Mouse (Mus musculus) limb, embryonic 13.5 days (tissue): ENCODE data around the gene Fam104a. TPM values are rescaled to one million over a fixed set of nuclear protein-coding genes. Genes with fewer than 3 reads are reported as not detected.

Experiments used
- ATAC-seq: fragments of 200-750 bp; cut with Nextera tagmentation; 2 replicates; pipeline ENCODE4 v1.8.0; 2017; ENCODE audit warnings: low read depth, moderate number of reproducible peaks, moderate TSS enrichment; ENCODE audit not compliant: low FRiP score
- H3K27ac ChIP-seq: fragments of 300-500 bp; sonication (generic); 2 replicates; pipeline ENCODE4 v1.5.1; 2015; ENCODE audit warnings: inconsistent platforms, mild to moderate bottlenecking, moderate library complexity
- H3K27me3 ChIP-seq: fragments of 300-500 bp; sonication (generic); 2 replicates; pipeline ENCODE4 v1.6.1; 2015; ENCODE audit warnings: mild to moderate bottlenecking, inconsistent platforms
- H3K36me3 ChIP-seq: fragments of 300-500 bp; sonication (generic); 2 replicates; pipeline ENCODE4 v1.6.1; 2015; ENCODE audit warnings: inconsistent platforms, mild to moderate bottlenecking, moderate library complexity
- H3K4me1 ChIP-seq: fragments of 300-500 bp; sonication (generic); 2 replicates; pipeline ENCODE4 v1.6.1; 2015; ENCODE audit warnings: inconsistent platforms
- H3K4me2 ChIP-seq: fragments of 300-500 bp; sonication (generic); replicated peaks from 2 replicates; pipeline ENCODE4 v1.6.1; 2015; ENCODE audit warnings: inconsistent platforms, mild to moderate bottlenecking, moderate library complexity
- H3K4me3 ChIP-seq: fragments of 300-500 bp; sonication (generic); 2 replicates; pipeline ENCODE4 v1.5.1; 2015; ENCODE audit warnings: moderate library complexity, mild to moderate bottlenecking, inconsistent platforms
- H3K9ac ChIP-seq: fragments of 300-500 bp; sonication (generic); 2 replicates; pipeline ENCODE4 v1.6.1; 2015; ENCODE audit warnings: mild to moderate bottlenecking, inconsistent platforms
- H3K9me3 ChIP-seq: fragments of 300-500 bp; sonication (generic); 2 replicates; pipeline ENCODE4 v1.6.1; 2016; ENCODE audit warnings: inconsistent platforms
- whole genome bisulfite sequencing: fragments of 180-500 bp; shearing (Covaris S2); methylation state at CpG from one replicate; pipeline ENCODE4 v1.1.7; 2015; 5-methylcytosine and 5-hydroxymethylcytosine counted together
- polyA plus RNA-seq: library from polyadenylated mRNA; unstranded; fragments of >200 nt; fragmentation: Nextera tagmentation; extraction: Ambion mirVana; gene quantifications from 2 replicates; pipeline ENCODE4 v1.2.1, GENCODE M21; 2015

Fam104a gene
- polyA plus RNA-seq, 1 experiment from 2014 or later = 48.0 TPM

DNA sequence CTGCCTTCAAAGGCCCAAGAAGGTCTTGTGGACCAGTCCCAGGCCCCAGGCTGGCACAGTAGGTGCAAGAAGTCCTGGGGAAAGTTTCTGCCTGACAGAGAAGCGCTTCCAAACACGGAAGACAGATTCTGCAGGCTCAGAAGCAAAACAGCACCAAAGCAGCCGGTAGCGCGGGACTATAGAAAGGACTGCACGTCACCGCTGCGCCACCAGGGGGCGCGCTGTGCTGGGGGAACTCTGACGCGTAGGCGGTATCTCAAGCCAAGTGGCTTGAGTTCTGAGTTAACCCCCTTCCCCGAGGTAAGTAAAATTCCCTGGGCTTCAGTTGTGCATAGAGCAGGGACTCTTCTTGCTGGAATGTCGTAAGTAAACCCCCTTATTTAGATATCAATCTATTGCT, 35.8 kb downstream of the Fam104a start:
- Histone ChIP-seq H3K36me3 (peaks cover 16% of the 10 kb centered on the region), H3K27me3 (no peaks in the 10 kb centered on the region), H3K4me2 (peak overlapping the region; percentile 46), H3K9ac (no peak overlapping the region; the same call in 1 of the 2 replicates), H3K4me1 (peaks cover 37% of the 10 kb centered on the region), H3K27ac (no peak overlapping the region), H3K9me3 (0 out of 2 replicates have a peak, but pooled peaks cover 4% of the 10 kb centered on the region), H3K4me3 (no peak overlapping the region)
- ATAC-seq = no peak
- 3% methylated on average over 15 of the region's 15 CpGs for WGBS

DNA sequence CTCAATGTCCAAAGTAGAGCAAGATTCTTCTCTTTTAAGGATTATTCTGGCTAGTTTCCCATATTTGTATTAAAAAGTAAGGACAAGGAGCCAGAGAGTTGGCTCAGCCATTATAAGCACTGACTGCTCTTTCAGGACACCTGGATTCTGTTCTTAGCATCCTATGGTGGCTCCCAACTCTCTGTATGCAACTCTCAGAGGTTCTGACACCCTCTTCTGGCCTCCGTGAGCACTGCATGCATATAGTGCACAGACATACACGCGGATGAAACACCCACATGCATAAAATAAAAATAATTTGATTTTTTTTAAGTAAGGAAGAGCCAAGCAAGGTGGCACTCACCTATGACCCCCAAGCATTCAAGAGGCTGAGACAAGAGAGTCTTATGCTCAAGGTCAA, 38.8 kb downstream of the Fam104a start:
- Histone ChIP-seq H3K9ac (no peak overlapping the region), H3K27ac (no peak overlapping the region), H3K4me1 (peaks cover 16% of the 10 kb centered on the region), H3K9me3 (0 out of 2 replicates have a peak, but pooled peaks cover 4% of the 10 kb centered on the region), H3K27me3 (no peaks in the 10 kb centered on the region), H3K4me2 (no peak overlapping the region), H3K4me3 (no peak overlapping the region), H3K36me3 (no peaks in the 10 kb centered on the region)
- no peak for ATAC-seq
- 84% methylated on average over 3 of the region's 3 CpGs for WGBS

DNA sequence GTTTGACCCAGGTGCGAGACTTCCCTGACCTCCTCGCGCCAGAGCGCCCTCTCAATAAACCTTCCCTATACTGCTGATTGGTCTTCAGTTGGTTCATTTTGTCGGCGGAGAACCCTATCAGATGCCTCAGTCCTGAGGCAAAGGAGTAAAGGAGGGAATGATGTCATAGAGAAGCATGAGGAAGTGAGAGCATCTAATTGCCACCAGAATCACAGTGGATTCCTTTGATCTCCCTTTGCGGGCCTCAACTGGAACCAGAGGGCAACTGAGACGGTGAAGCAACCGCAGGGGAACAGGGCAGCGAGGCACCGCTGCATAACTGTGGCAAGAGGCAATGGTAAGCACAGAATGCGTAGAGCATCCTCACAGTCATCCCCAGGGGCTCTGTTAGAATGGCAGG, 45.3 kb downstream of the Fam104a start:
- no peaks in the 10 kb centered on the region for H3K36me3 ChIP-seq
- H3K9me3 ChIP-seq = 0 out of 2 replicates have a peak, but pooled peaks cover 3% of the 10 kb centered on the region
- H3K27me3 ChIP-seq = no peaks in the 10 kb centered on the region
- 79% methylated on average over 12 of the region's 12 CpGs for WGBS
- H3K9ac ChIP-seq = no peak overlapping the region
- H3K27ac ChIP-seq = no peak overlapping the region
- ATAC-seq = no peak
- H3K4me2 ChIP-seq = no peak overlapping the region
- no peaks in the 10 kb centered on the region for H3K4me1 ChIP-seq
- no peak overlapping the region for H3K4me3 ChIP-seq

GRCm38 (mm10) chr11:113634699-113635121, 49.2 kb downstream of the Fam104a start:
- H3K36me3 ChIP-seq = no peaks in the 10 kb centered on the region
- peaks cover 3% of the 10 kb centered on the region; the same call in 1 of the 2 replicates for H3K27me3 ChIP-seq
- H3K9me3 ChIP-seq = 0 out of 2 replicates have a peak, but pooled peaks cover 3% of the 10 kb centered on the region
- H3K4me2 ChIP-seq = no peak overlapping the region
- H3K4me3 ChIP-seq = no peak overlapping the region
- WGBS = 65% methylated on average over 10 of the region's 10 CpGs
- no peak for ATAC-seq
- no peak overlapping the region for H3K27ac ChIP-seq
- H3K9ac ChIP-seq = no peak overlapping the region
- no peaks in the 10 kb centered on the region for H3K4me1 ChIP-seq

GRCm38 (mm10) chr11:113633398-113633797, 50.6 kb downstream of the Fam104a start:
- H3K9me3 ChIP-seq = 0 out of 2 replicates have a peak, but pooled peaks cover 3% of the 10 kb centered on the region
- WGBS = 92% methylated on average over 5 of the region's 5 CpGs
- H3K4me3 ChIP-seq = no peak overlapping the region
- H3K27ac ChIP-seq = no peak overlapping the region
- no peak overlapping the region for H3K9ac ChIP-seq
- no peaks in the 10 kb centered on the region for H3K4me1 ChIP-seq
- H3K4me2 ChIP-seq = no peak overlapping the region
- no peaks in the 10 kb centered on the region for H3K36me3 ChIP-seq
- peaks cover 3% of the 10 kb centered on the region; the same call in 1 of the 2 replicates for H3K27me3 ChIP-seq
- no peak for ATAC-seq

GRCm38 (mm10) chr11:113632303-113632702, 51.7 kb downstream of the Fam104a start:
- WGBS = 81% methylated on average over 7 of the region's 7 CpGs
- no peak overlapping the region for H3K9ac ChIP-seq
- H3K27ac ChIP-seq = no peak overlapping the region
- no peaks in the 10 kb centered on the region for H3K4me1 ChIP-seq
- H3K27me3 ChIP-seq = peaks cover 3% of the 10 kb centered on the region; the same call in 1 of the 2 replicates
- H3K4me2 ChIP-seq = no peak overlapping the region
- no peaks in the 10 kb centered on the region for H3K9me3 ChIP-seq
- no peak for ATAC-seq
- no peak overlapping the region for H3K4me3 ChIP-seq
- H3K36me3 ChIP-seq = no peaks in the 10 kb centered on the region

GRCm38 (mm10) chr11:113631862-113632261, 52.1 kb downstream of the Fam104a start:
- H3K27me3 ChIP-seq = peaks cover 3% of the 10 kb centered on the region; the same call in 1 of the 2 replicates
- H3K36me3 ChIP-seq = no peaks in the 10 kb centered on the region
- H3K4me3 ChIP-seq = no peak overlapping the region
- no peaks in the 10 kb centered on the region for H3K9me3 ChIP-seq
- 80% methylated on average over 8 of the region's 8 CpGs for WGBS
- H3K4me1 ChIP-seq = no peaks in the 10 kb centered on the region
- ATAC-seq = no peak
- H3K9ac ChIP-seq = no peak overlapping the region
- no peak overlapping the region for H3K4me2 ChIP-seq
- no peak overlapping the region for H3K27ac ChIP-seq

DNA sequence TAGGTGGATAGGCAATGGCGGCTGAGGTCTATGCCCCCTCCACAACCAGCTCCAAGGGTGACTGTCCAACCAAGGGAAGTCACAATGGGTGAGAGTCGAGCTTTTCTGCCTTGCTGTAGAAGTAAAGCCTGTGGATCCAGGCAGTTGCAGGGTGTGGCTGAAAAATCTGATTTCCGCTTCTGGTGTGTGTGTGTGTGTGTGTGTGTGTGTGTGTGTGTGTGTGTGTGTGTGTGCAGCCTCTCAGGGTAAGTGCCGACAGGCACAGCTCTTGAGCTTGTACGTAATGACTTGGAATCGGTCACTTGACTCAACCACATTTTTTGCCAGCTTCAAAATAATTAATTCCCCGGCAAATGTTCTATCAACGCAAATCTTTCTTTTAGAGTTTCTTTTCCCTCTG, 52.7 kb downstream of the Fam104a start:
- no peak for ATAC-seq
- Histone ChIP-seq H3K27ac (no peak overlapping the region), H3K36me3 (no peaks in the 10 kb centered on the region), H3K27me3 (peaks cover 3% of the 10 kb centered on the region; the same call in 1 of the 2 replicates), H3K9me3 (no peaks in the 10 kb centered on the region), H3K9ac (no peak overlapping the region), H3K4me3 (no peak overlapping the region), H3K4me2 (no peak overlapping the region), H3K4me1 (no peaks in the 10 kb centered on the region)
- WGBS = 72% methylated on average over 8 of the region's 8 CpGs

- Histone ChIP-seq H3K4me1 (no peaks in the 10 kb centered on the region), H3K27ac (no peak overlapping the region), H3K27me3 (peaks cover 3% of the 10 kb centered on the region; the same call in 1 of the 2 replicates), H3K36me3 (no peaks in the 10 kb centered on the region), H3K9me3 (no peaks in the 10 kb centered on the region), H3K9ac (no peak overlapping the region), H3K4me3 (no peak overlapping the region), H3K4me2 (no peak overlapping the region)
- 66% methylated on average over 7 of the region's 7 CpGs for WGBS
- no peak for ATAC-seq
Observed at GRCm38 (mm10) chr11:113630642-113631041, 53.3 kb downstream of the Fam104a start.

- no peak for ATAC-seq
- no peaks in the 10 kb centered on the region for H3K4me1 ChIP-seq
- no peaks in the 10 kb centered on the region for H3K9me3 ChIP-seq
- no peak overlapping the region for H3K9ac ChIP-seq
- no peaks in the 10 kb centered on the region for H3K36me3 ChIP-seq
- 57% methylated on average over 4 of the region's 4 CpGs for WGBS
- no peak overlapping the region for H3K4me2 ChIP-seq
- peaks cover 1% of the 10 kb centered on the region; the same call in 1 of the 2 replicates for H3K27me3 ChIP-seq
- H3K27ac ChIP-seq = no peak overlapping the region
- no peak overlapping the region for H3K4me3 ChIP-seq
Observed at GRCm38 (mm10) chr11:113627785-113628184, 56.2 kb downstream of the Fam104a start.

GRCm38 (mm10) chr11:113625437-113625836, 58.5 kb downstream of the Fam104a start:
- Histone ChIP-seq H3K4me3 (no peak overlapping the region), H3K4me1 (no peaks in the 10 kb centered on the region), H3K4me2 (no peak overlapping the region), H3K36me3 (no peaks in the 10 kb centered on the region), H3K27ac (no peak overlapping the region), H3K9me3 (no peaks in the 10 kb centered on the region), H3K27me3 (peaks cover 17% of the 10 kb centered on the region), H3K9ac (no peak overlapping the region)
- no peak for ATAC-seq
- WGBS = 92% methylated on average over 18 of the region's 18 CpGs

DNA sequence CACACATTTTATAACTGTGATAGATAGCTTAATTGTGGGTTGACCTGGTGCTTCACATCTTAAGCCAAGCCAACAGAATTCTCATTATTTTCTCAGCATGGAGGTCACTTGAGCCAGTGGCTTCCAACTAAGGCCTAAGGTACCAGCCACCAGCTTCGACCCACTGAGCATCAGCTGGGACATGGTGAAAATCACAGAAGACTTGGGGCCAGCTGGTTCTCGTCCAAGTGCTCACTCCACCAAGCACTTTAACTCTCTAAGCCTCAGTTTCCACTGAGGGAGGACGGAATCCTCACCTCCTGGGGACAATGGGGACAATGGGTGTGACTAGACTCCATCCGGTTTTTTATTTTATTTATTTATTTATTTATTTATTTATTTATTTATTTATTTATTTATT, 61.9 kb downstream of the Fam104a start:
- Histone ChIP-seq H3K36me3 (no peaks in the 10 kb centered on the region), H3K4me1 (peaks cover 25% of the 10 kb centered on the region), H3K9ac (no peak overlapping the region), H3K27ac (no peak overlapping the region), H3K4me2 (no peak overlapping the region), H3K9me3 (no peaks in the 10 kb centered on the region), H3K27me3 (peaks cover 51% of the 10 kb centered on the region), H3K4me3 (no peak overlapping the region)
- ATAC-seq = no peak
- WGBS = 80% methylated on average over 4 of the region's 4 CpGs

DNA sequence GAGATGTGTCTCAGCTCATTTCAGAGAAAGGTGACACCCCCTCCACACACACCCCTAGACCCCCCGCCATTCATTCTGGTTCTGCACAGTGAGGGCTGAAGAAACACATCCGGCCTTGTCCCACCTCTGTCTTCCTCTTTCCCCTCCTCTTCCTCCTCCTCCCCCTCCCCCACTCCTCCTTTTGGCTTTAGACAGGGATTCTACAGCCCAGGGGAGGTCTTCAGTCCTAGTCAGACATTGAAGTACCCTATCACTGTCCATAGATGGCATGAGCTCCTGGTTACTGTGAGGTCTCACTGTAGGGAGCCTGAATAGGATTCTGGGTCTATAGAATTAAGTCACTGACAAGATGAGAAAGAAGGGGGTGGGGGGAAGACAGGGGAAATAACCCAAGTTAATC, 63.0 kb downstream of the Fam104a start:
- H3K4me3 ChIP-seq = no peak overlapping the region
- H3K36me3 ChIP-seq = no peaks in the 10 kb centered on the region
- H3K4me1 ChIP-seq = peaks cover 25% of the 10 kb centered on the region
- peaks cover 56% of the 10 kb centered on the region for H3K27me3 ChIP-seq
- no peak for ATAC-seq
- no peak overlapping the region for H3K4me2 ChIP-seq
- no peak overlapping the region for H3K27ac ChIP-seq
- WGBS = 56% methylated on average over 2 of the region's 2 CpGs
- H3K9me3 ChIP-seq = no peaks in the 10 kb centered on the region
- no peak overlapping the region for H3K9ac ChIP-seq
